Mouse (Mus musculus) E14TG2a.4 (cell line): ENCODE measurements at regions not wholly inside any gene's neighbourhood (a gene's known extent, or its start where the extent isn't known, plus 50 kb on each side); places are given as distances from the start of the nearest gene placed in this dataset.

Experiments
- H3K27me3 ChIP-seq: 2 replicates; pipeline ENCODE4 v1.6.1; 2014; ENCODE audit warnings: low read length, control low read depth; ENCODE audit not compliant: insufficient read depth
- H3K36me3 ChIP-seq: 2 replicates; pipeline ENCODE4 v1.6.1; 2014; ENCODE audit warnings: low read length, control low read depth; ENCODE audit not compliant: insufficient read depth
- H3K4me1 ChIP-seq: replicated peaks from 2 replicates; pipeline ENCODE4 v1.6.1; 2014; ENCODE audit warnings: low read depth, low read length, control low read depth
- H3K4me3 ChIP-seq: replicated peaks from 2 replicates; pipeline ENCODE4 v1.5.1; 2014; ENCODE audit warnings: mild to moderate bottlenecking, low read length
- H3K9me3 ChIP-seq: 2 replicates; pipeline ENCODE4 v1.6.1; 2014; ENCODE audit warnings: low read length, control low read depth
- CTCF ChIP-seq: conservative IDR thresholded peaks from 2 replicates; pipeline ENCODE4 v1.5.1; 2014; ENCODE audit warnings: low read length
- NANOG ChIP-seq: IDR thresholded peaks from 2 replicates; pipeline ENCODE4 v1.6.1; 2014; ENCODE audit warnings: borderline replicate concordance, low read length, mixed read lengths
- POU5F1 ChIP-seq: IDR thresholded peaks from 2 replicates; pipeline ENCODE4 v1.6.1; 2014; ENCODE audit warnings: low read length, borderline replicate concordance

- Histone ChIP-seq H3K27me3 (peaks cover 50% of the 10 kb centered on the region), H3K36me3 (no peaks in the 10 kb centered on the region), H3K9me3 (peaks cover 8% of the 10 kb centered on the region), H3K4me3 (no peak overlapping the region), H3K4me1 (peaks cover 19% of the 10 kb centered on the region)
- no peak for TF ChIP-seq NANOG
Measured at GRCm38 (mm10) chr17:84070596-84070995, 117.2 kb downstream of the Zfp36l2 start.

DNA sequence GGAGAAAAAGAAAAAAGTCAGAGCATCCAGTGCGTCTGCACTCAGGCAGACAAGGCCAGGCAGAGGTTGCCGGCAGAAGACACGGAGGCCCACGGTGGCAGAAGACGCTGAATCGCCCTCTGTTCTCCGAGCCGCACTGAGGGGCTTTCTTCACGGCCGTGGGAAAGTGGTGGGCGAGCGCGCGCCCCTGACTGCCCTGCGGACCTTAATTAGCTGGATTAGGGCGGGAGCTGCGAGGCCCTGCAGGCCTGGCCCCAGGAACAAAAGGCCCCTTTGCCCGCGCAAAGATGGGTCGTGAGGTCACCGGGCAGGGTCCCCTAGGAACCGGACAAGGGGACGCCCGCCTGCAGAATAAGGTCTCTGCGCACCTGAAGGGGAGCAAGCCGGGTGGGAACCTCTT, 120.6 kb downstream of the Zfp36l2 start:
- peak overlapping the region; percentile 67 for H3K4me3 ChIP-seq
- H3K36me3 ChIP-seq, result no peaks in the 10 kb centered on the region
- H3K9me3 ChIP-seq, result no peaks in the 10 kb centered on the region; the same call in 1 of the 2 replicates
- peaks cover 36% of the 10 kb centered on the region for H3K4me1 ChIP-seq
- H3K27me3 ChIP-seq, result peaks cover 49% of the 10 kb centered on the region
- no peak for TF ChIP-seq CTCF
- TF ChIP-seq POU5F1, result no peak
- TF ChIP-seq NANOG, result no peak

DNA sequence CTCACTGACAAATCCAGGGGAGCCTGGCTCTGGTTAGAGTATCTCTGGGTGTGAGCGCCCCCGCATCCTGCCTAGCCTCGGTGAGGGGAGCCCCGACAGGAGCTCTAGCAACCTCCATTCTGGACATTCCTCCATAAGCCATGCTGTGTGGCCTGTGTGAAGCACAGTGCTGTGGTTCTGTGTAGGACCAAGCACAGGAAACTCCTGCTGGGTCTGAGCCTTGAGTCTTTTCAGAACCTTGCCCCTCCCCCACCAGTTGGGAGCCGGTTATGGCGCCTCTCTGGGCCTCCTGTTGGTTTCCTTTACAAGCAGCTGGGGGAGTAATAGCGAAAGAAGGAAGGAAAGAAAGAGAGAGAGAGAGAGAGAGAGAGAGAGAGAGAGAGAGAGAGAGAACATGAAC, 124.0 kb downstream of the Zfp36l2 start:
- Histone ChIP-seq H3K4me1 (peaks cover 42% of the 10 kb centered on the region), H3K4me3 (peak overlapping the region; percentile 1; the same call in 1 of the 2 replicates), H3K27me3 (peaks cover 52% of the 10 kb centered on the region), H3K9me3 (no peaks in the 10 kb centered on the region; the same call in 1 of the 2 replicates), H3K36me3 (no peaks in the 10 kb centered on the region)
- TF ChIP-seq NANOG (no peak), CTCF (no peak), POU5F1 (no peak)

- Histone ChIP-seq H3K4me1 (peaks cover 28% of the 10 kb centered on the region), H3K4me3 (no peak overlapping the region), H3K27me3 (peaks cover 40% of the 10 kb centered on the region), H3K9me3 (no peaks in the 10 kb centered on the region; the same call in 1 of the 2 replicates), H3K36me3 (no peaks in the 10 kb centered on the region)
- no peak for TF ChIP-seq CTCF
- TF ChIP-seq NANOG, result no peak
Measured at GRCm38 (mm10) chr17:84061621-84062020, 126.1 kb downstream of the Zfp36l2 start.

GRCm38 (mm10) chr17:84056469-84056868, 131.3 kb downstream of the Zfp36l2 start:
- Histone ChIP-seq H3K4me3 (no peak overlapping the region), H3K27me3 (peaks cover 28% of the 10 kb centered on the region; the same call in 1 of the 2 replicates)
- no peak for TF ChIP-seq NANOG
- TF ChIP-seq CTCF, result no peak
- TF ChIP-seq POU5F1, result no peak

GRCm38 (mm10) chr17:84052437-84052836, 135.3 kb downstream of the Zfp36l2 start:
- peaks cover 7% of the 10 kb centered on the region; the same call in 1 of the 2 replicates for H3K27me3 ChIP-seq
- H3K9me3 ChIP-seq, result no peaks in the 10 kb centered on the region
- TF ChIP-seq NANOG (no peak), CTCF (no peak), POU5F1 (no peak)

More at GRCm38 (mm10) chr17:84056469-84056868, 131.3 kb downstream of the Zfp36l2 start:
- H3K9me3 ChIP-seq, result no peaks in the 10 kb centered on the region
- peaks cover 6% of the 10 kb centered on the region for H3K4me1 ChIP-seq
- H3K36me3 ChIP-seq, result no peaks in the 10 kb centered on the region

DNA sequence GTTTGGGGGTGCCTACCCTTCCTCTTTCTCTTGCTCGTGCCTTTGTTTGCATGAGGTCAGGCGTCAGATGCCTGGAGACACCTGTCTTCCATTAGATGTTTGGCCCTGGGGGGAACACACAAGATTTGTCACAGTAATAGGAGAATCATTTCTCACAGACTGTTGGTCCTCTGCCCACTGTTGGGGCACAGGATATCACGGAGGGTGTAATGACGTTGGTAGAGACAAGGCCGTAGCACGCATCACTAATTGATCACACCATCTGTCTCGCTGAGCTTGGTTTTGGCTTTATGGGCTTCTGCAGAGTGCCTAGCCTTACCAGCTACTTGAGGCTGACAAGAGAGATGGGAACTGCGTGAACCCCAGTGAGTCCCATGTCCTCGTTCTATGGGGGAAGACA, 136.5 kb downstream of the Zfp36l2 start:
- Histone ChIP-seq H3K27me3 (peaks cover 7% of the 10 kb centered on the region; the same call in 1 of the 2 replicates), H3K4me1 (no peaks in the 10 kb centered on the region), H3K9me3 (no peaks in the 10 kb centered on the region), H3K4me3 (no peak overlapping the region), H3K36me3 (no peaks in the 10 kb centered on the region)
- TF ChIP-seq POU5F1 (no peak), NANOG (no peak), CTCF (no peak)

More at GRCm38 (mm10) chr17:84052437-84052836, 135.3 kb downstream of the Zfp36l2 start:
- H3K4me3 ChIP-seq, result no peak overlapping the region
- H3K4me1 ChIP-seq, result no peaks in the 10 kb centered on the region
- no peaks in the 10 kb centered on the region for H3K36me3 ChIP-seq

DNA sequence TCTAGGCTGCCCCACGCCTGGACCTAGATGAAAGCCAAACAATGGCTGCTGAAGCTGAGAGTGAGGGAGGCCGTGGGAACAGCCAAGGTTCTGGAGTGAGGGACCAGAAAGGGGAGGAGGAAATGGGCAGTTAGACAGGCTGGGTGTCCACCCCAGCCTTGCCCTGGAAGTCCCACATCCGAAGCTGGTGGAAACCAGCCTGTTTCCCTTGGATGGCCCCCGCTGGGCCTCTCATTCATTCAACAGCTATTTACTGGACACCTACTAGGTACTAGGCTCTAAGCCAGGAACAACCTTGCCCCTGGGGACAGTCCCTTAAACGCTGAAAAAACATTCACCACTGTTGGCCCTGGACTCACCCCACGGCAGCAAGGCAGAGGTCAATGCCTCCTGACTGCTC, 139.2 kb downstream of the Zfp36l2 start:
- TF ChIP-seq CTCF, result no peak
- no peak for TF ChIP-seq NANOG
- no peak for TF ChIP-seq POU5F1
- H3K36me3 ChIP-seq, result no peaks in the 10 kb centered on the region
- H3K27me3 ChIP-seq, result peaks cover 7% of the 10 kb centered on the region; the same call in 1 of the 2 replicates
- H3K4me3 ChIP-seq, result no peak overlapping the region
- H3K4me1 ChIP-seq, result peaks cover 11% of the 10 kb centered on the region
- peaks cover 14% of the 10 kb centered on the region for H3K9me3 ChIP-seq

DNA sequence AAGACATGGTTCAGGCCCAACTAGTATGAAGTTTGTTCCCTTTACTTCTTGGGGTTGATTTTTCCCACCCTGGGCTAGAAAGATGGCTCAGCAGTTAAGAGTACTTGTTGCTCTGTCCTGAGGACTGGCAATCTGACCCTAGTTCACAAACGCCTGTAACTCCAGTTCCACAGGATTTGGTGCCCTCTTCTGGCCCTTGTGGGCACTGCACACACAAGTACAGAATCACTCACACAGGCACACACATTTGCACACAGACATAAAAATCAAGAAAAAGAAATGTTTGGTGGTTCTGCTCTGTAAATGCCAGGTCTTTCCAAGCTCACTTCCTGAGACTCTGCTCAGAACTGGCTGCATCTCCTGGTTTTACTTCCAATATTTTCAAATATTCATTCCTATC, 140.2 kb downstream of the Zfp36l2 start:
- peaks cover 25% of the 10 kb centered on the region for H3K9me3 ChIP-seq
- peaks cover 11% of the 10 kb centered on the region for H3K4me1 ChIP-seq
- peaks cover 4% of the 10 kb centered on the region; the same call in 1 of the 2 replicates for H3K27me3 ChIP-seq
- H3K4me3 ChIP-seq, result no peak overlapping the region
- H3K36me3 ChIP-seq, result no peaks in the 10 kb centered on the region
- TF ChIP-seq NANOG (no peak), POU5F1 (no peak), CTCF (peak; percentile 76)

- H3K4me1 ChIP-seq, result peaks cover 11% of the 10 kb centered on the region
- no peak overlapping the region for H3K4me3 ChIP-seq
- no peak for TF ChIP-seq CTCF
- TF ChIP-seq NANOG, result no peak
- H3K27me3 ChIP-seq, result no peaks in the 10 kb centered on the region
- H3K36me3 ChIP-seq, result no peaks in the 10 kb centered on the region
- H3K9me3 ChIP-seq, result peaks cover 42% of the 10 kb centered on the region
Measured at GRCm38 (mm10) chr17:84045812-84046211, 141.9 kb downstream of the Zfp36l2 start.
